Mouse (Mus musculus): ENCODE data around the gene Rps6ka5. TPM values are rescaled to one million over a fixed set of nuclear protein-coding genes. Genes with fewer than 3 reads are reported as not detected.

Rps6ka5 gene
- polyA plus RNA-seq, 1 experiment, result 0.67 TPM

GRCm38 (mm10) chr12:100727891-100728290, 1.1 kb upstream of the Rps6ka5 start:
- 37% methylated on average over 7 of the region's 7 CpGs for WGBS

GRCm38 (mm10) chr12:100725458-100725786, 1.4 kb downstream of the Rps6ka5 start:
- no peak for DNase-seq (ENCODE audit: low read depth, low spot score)
- WGBS, result 4% methylated on average over 17 of the region's 17 CpGs

More at GRCm38 (mm10) chr12:100727891-100728290, 1.1 kb upstream of the Rps6ka5 start:
- no peak for DNase-seq (ENCODE audit: low read depth, low spot score)

GRCm38 (mm10) chr12:100724606-100725457, 2.0 kb downstream of the Rps6ka5 start:
- DNase-seq (ENCODE audit: low read depth, low spot score), result peak; percentile 98
- WGBS, result under 1% methylated on average over 85 of the region's 85 CpGs

- WGBS, result 1% methylated on average over 8 of the region's 8 CpGs
- DNase-seq (ENCODE audit: low read depth, low spot score), result no peak
Observed at GRCm38 (mm10) chr12:100724182-100724581, 2.6 kb downstream of the Rps6ka5 start.

- 62% methylated on average over 3 of the region's 3 CpGs for whole genome bisulfite sequencing
Observed at GRCm38 (mm10) chr12:100720801-100721200, 6.0 kb downstream of the Rps6ka5 start.

GRCm38 (mm10) chr12:100717446-100717845, 9.3 kb downstream of the Rps6ka5 start:
- no peak for DNase-seq (ENCODE audit: low read depth, low spot score)

More at GRCm38 (mm10) chr12:100720801-100721200, 6.0 kb downstream of the Rps6ka5 start:
- DNase-seq (ENCODE audit: low read depth, low spot score), result no peak

GRCm38 (mm10) chr12:100716969-100717368, 9.8 kb downstream of the Rps6ka5 start:
- WGBS, result 73% methylated on average over 4 of the region's 4 CpGs
- no peak for DNase-seq (ENCODE audit: low read depth, low spot score)

- no peak for DNase-seq (ENCODE audit: low read depth, low spot score)
- WGBS, result 45% methylated on average over 5 of the region's 5 CpGs
Observed at GRCm38 (mm10) chr12:100711819-100712218, 15.0 kb downstream of the Rps6ka5 start.

- WGBS, result 23% methylated on average over 10 of the region's 10 CpGs
- DNase-seq (ENCODE audit: low read depth, low spot score), result no peak
Observed at GRCm38 (mm10) chr12:100711116-100711691, 15.6 kb downstream of the Rps6ka5 start.

GRCm38 (mm10) chr12:100710432-100710831, 16.4 kb downstream of the Rps6ka5 start:
- WGBS, result 16% methylated on average over 1 of the region's 1 CpGs
- no peak for DNase-seq (ENCODE audit: low read depth, low spot score)

- DNase-seq (ENCODE audit: low read depth, low spot score), result no peak
- 94% methylated on average over 2 of the region's 2 CpGs for WGBS
Observed at GRCm38 (mm10) chr12:100707312-100707711, 19.5 kb downstream of the Rps6ka5 start.

- 72% methylated on average over 5 of the region's 5 CpGs for WGBS
- DNase-seq (ENCODE audit: low read depth, low spot score), result no peak
Observed at GRCm38 (mm10) chr12:100705057-100705722, 21.6 kb downstream of the Rps6ka5 start.

- DNase-seq (ENCODE audit: low read depth, low spot score), result no peak
- 93% methylated on average over 1 of the region's 1 CpGs for WGBS
Observed at GRCm38 (mm10) chr12:100698019-100698418, 28.8 kb downstream of the Rps6ka5 start.

GRCm38 (mm10) chr12:100696621-100697020, 30.2 kb downstream of the Rps6ka5 start:
- no peak for DNase-seq (ENCODE audit: low read depth, low spot score)
- 52% methylated on average over 4 of the region's 4 CpGs for WGBS

- WGBS, result 84% methylated on average over 3 of the region's 3 CpGs
- DNase-seq (ENCODE audit: low read depth, low spot score), result no peak
Observed at GRCm38 (mm10) chr12:100695252-100695651, 31.5 kb downstream of the Rps6ka5 start.

GRCm38 (mm10) chr12:100692208-100692607, 34.6 kb downstream of the Rps6ka5 start:
- WGBS, result 83% methylated on average over 3 of the region's 3 CpGs
- no peak for DNase-seq (ENCODE audit: low read depth, low spot score)

GRCm38 (mm10) chr12:100690444-100690843, 36.3 kb downstream of the Rps6ka5 start:
- WGBS, result 83% methylated on average over 5 of the region's 5 CpGs
- DNase-seq (ENCODE audit: low read depth, low spot score), result no peak

GRCm38 (mm10) chr12:100688177-100688576, 38.6 kb downstream of the Rps6ka5 start:
- DNase-seq (ENCODE audit: low read depth, low spot score), result no peak

- WGBS, result 78% methylated on average over 2 of the region's 2 CpGs
- no peak for DNase-seq (ENCODE audit: low read depth, low spot score)
Observed at GRCm38 (mm10) chr12:100687001-100687400, 39.8 kb downstream of the Rps6ka5 start.

GRCm38 (mm10) chr12:100681752-100682151, 45.0 kb downstream of the Rps6ka5 start:
- 73% methylated on average over 7 of the region's 7 CpGs for WGBS
- DNase-seq (ENCODE audit: low read depth, low spot score), result no peak

GRCm38 (mm10) chr12:100681241-100681640, 45.5 kb downstream of the Rps6ka5 start:
- no peak for DNase-seq (ENCODE audit: low read depth, low spot score)
- 44% methylated on average over 1 of the region's 1 CpGs for WGBS
